Mouse (Mus musculus) hindbrain, embryonic 12.5 days (tissue): ENCODE data around the gene BC004004. TPM values are rescaled to one million over a fixed set of nuclear protein-coding genes. Genes with fewer than 3 reads are reported as not detected.
A peak's percentile ranks its signal among the peaks of the same experiment; 100 is the strongest.
"Not testable (repeated sequence)": the region's sequence is repeated elsewhere in the genome, so short reads cannot be mapped to it uniquely, and the experiment has no call there.

ENCODE experiments used
- ATAC-seq: fragments of 200-750 bp; cut with Nextera tagmentation; 2 replicates; pipeline ENCODE4 v1.8.0; 2017; ENCODE audit warnings: moderate TSS enrichment; ENCODE audit not compliant: low FRiP score
- H3K27ac ChIP-seq: fragments of 300-500 bp; sonication (generic); 2 replicates; pipeline ENCODE4 v1.5.1; 2016; ENCODE audit warnings: mild to moderate bottlenecking
- H3K27me3 ChIP-seq: fragments of 300-500 bp; sonication (generic); 2 replicates; pipeline ENCODE4 v1.6.1; 2016; ENCODE audit warnings: mild to moderate bottlenecking
- H3K36me3 ChIP-seq: fragments of 300-500 bp; sonication (generic); 2 replicates; pipeline ENCODE4 v1.6.1; 2016; ENCODE audit warnings: mild to moderate bottlenecking
- H3K4me1 ChIP-seq: fragments of 300-500 bp; sonication (generic); 2 replicates; pipeline ENCODE4 v1.6.1; 2016
- H3K4me2 ChIP-seq: fragments of 300-500 bp; sonication (generic); replicated peaks from 2 replicates; pipeline ENCODE4 v1.6.1; 2016; ENCODE audit warnings: mild to moderate bottlenecking
- H3K4me3 ChIP-seq: fragments of 300-500 bp; sonication (generic); 2 replicates; pipeline ENCODE4 v1.5.1; 2016; ENCODE audit warnings: mild to moderate bottlenecking
- H3K9ac ChIP-seq: fragments of 300-500 bp; sonication (generic); 2 replicates; pipeline ENCODE4 v1.6.1; 2016; ENCODE audit warnings: mild to moderate bottlenecking, moderate library complexity
- H3K9me3 ChIP-seq: fragments of 300-500 bp; sonication (generic); replicated peaks from 2 replicates; pipeline ENCODE4 v1.6.1; 2016; ENCODE audit warnings: mild to moderate bottlenecking
- WGBS: fragments of 180-500 bp; shearing (Covaris S2); methylation state at CpG from one replicate; pipeline ENCODE4 v1.1.7; 2016; 5-methylcytosine and 5-hydroxymethylcytosine counted together
- polyA plus RNA-seq: library from polyadenylated mRNA; unstranded; fragments of >200 nt; fragmentation: Nextera tagmentation; extraction: Ambion mirVana; gene quantifications from 2 replicates; pipeline ENCODE4 v1.2.1, GENCODE M21; 2016

BC004004 gene
- polyA plus RNA-seq, 1 experiment from 2014 or later = 72.5 TPM

GRCm38 (mm10) chr17:29303856-29304255 is 35.3 kb downstream of the BC004004 start:
- H3K9ac ChIP-seq = no peak overlapping the region
- H3K9me3 ChIP-seq = no peaks in the 10 kb centered on the region
- no peaks in the 10 kb centered on the region for H3K27me3 ChIP-seq
- H3K4me3 ChIP-seq = no peak overlapping the region
- no peak overlapping the region for H3K27ac ChIP-seq
- no peak overlapping the region for H3K4me2 ChIP-seq
- H3K36me3 ChIP-seq = peaks cover 32% of the 10 kb centered on the region
- 62% methylated on average over 3 of the region's 3 CpGs for WGBS
- peaks cover 21% of the 10 kb centered on the region for H3K4me1 ChIP-seq
- ATAC-seq = no peak

- Histone ChIP-seq H3K9ac (no peak overlapping the region), H3K4me1 (peaks cover 21% of the 10 kb centered on the region), H3K9me3 (no peaks in the 10 kb centered on the region), H3K4me3 (no peak overlapping the region), H3K27me3 (no peaks in the 10 kb centered on the region), H3K27ac (no peak overlapping the region), H3K4me2 (no peak overlapping the region; the same call in 1 of the 2 replicates), H3K36me3 (peaks cover 27% of the 10 kb centered on the region)
- no peak for ATAC-seq
- WGBS = 63% methylated on average over 13 of the region's 13 CpGs
Measured at GRCm38 (mm10) chr17:29304376-29305057, 35.9 kb downstream of the BC004004 start.

- WGBS = 18% methylated on average over 15 of the region's 15 CpGs
- Histone ChIP-seq H3K4me2 (no peak overlapping the region; the same call in 1 of the 2 replicates), H3K9ac (peak overlapping the region; percentile 23; the same call in 1 of the 2 replicates), H3K36me3 (peaks cover 20% of the 10 kb centered on the region), H3K27ac (no peak overlapping the region), H3K9me3 (no peaks in the 10 kb centered on the region), H3K27me3 (no peaks in the 10 kb centered on the region), H3K4me1 (peaks cover 21% of the 10 kb centered on the region), H3K4me3 (no peak overlapping the region)
- ATAC-seq = no peak
Measured at GRCm38 (mm10) chr17:29305058-29305806, 36.6 kb downstream of the BC004004 start.

GRCm38 (mm10) chr17:29305871-29306270 is 37.3 kb downstream of the BC004004 start:
- Histone ChIP-seq H3K36me3 (peaks cover 14% of the 10 kb centered on the region), H3K4me3 (no peak overlapping the region), H3K4me2 (no peak overlapping the region), H3K9ac (no peak overlapping the region), H3K27ac (no peak overlapping the region), H3K9me3 (no peaks in the 10 kb centered on the region), H3K27me3 (no peaks in the 10 kb centered on the region), H3K4me1 (peaks cover 21% of the 10 kb centered on the region)
- 50% methylated on average over 7 of the region's 7 CpGs for WGBS
- no peak for ATAC-seq

- 74% methylated on average over 21 of the region's 21 CpGs for WGBS
- H3K27me3 ChIP-seq = no peaks in the 10 kb centered on the region
- H3K36me3 ChIP-seq = no peaks in the 10 kb centered on the region
- peaks cover 9% of the 10 kb centered on the region for H3K4me1 ChIP-seq
- no peak overlapping the region for H3K4me2 ChIP-seq
- no peak overlapping the region for H3K4me3 ChIP-seq
- H3K9me3 ChIP-seq = no peaks in the 10 kb centered on the region
- H3K9ac ChIP-seq = no peak overlapping the region
- no peak for ATAC-seq
- no peak overlapping the region for H3K27ac ChIP-seq
Measured at GRCm38 (mm10) chr17:29310056-29310623, 41.6 kb downstream of the BC004004 start.

GRCm38 (mm10) chr17:29311602-29312001 is 43.0 kb downstream of the BC004004 start:
- no peak overlapping the region for H3K9ac ChIP-seq
- WGBS = 89% methylated on average over 8 of the region's 8 CpGs
- H3K4me1 ChIP-seq = 0 out of 2 replicates have a peak, but pooled peaks cover 7% of the 10 kb centered on the region
- no peaks in the 10 kb centered on the region for H3K9me3 ChIP-seq
- H3K27ac ChIP-seq = no peak overlapping the region
- no peak overlapping the region for H3K4me3 ChIP-seq
- H3K4me2 ChIP-seq = no peak overlapping the region
- no peak for ATAC-seq
- H3K27me3 ChIP-seq = no peaks in the 10 kb centered on the region
- no peaks in the 10 kb centered on the region for H3K36me3 ChIP-seq

- H3K27ac ChIP-seq = no peak overlapping the region
- no peak overlapping the region for H3K4me2 ChIP-seq
- no peak for ATAC-seq
- WGBS = 88% methylated on average over 2 of the region's 2 CpGs
- 0 out of 2 replicates have a peak, but pooled peaks cover 7% of the 10 kb centered on the region for H3K4me1 ChIP-seq
- H3K4me3 ChIP-seq = no peak overlapping the region
- no peaks in the 10 kb centered on the region for H3K36me3 ChIP-seq
- no peaks in the 10 kb centered on the region for H3K27me3 ChIP-seq
- no peaks in the 10 kb centered on the region for H3K9me3 ChIP-seq
- H3K9ac ChIP-seq = no peak overlapping the region
Measured at GRCm38 (mm10) chr17:29312082-29312481, 43.5 kb downstream of the BC004004 start.

GRCm38 (mm10) chr17:29313300-29313699 is 44.7 kb downstream of the BC004004 start:
- H3K9ac ChIP-seq = no peak overlapping the region
- 0 out of 2 replicates have a peak, but pooled peaks cover 7% of the 10 kb centered on the region for H3K4me1 ChIP-seq
- H3K4me2 ChIP-seq = no peak overlapping the region
- H3K4me3 ChIP-seq = no peak overlapping the region
- H3K36me3 ChIP-seq = no peaks in the 10 kb centered on the region
- no peaks in the 10 kb centered on the region for H3K27me3 ChIP-seq
- H3K27ac ChIP-seq = no peak overlapping the region
- H3K9me3 ChIP-seq = no peaks in the 10 kb centered on the region
- no peak for ATAC-seq

- 36% methylated on average over 9 of the region's 9 CpGs for WGBS
- H3K27ac ChIP-seq = no peak overlapping the region
- H3K36me3 ChIP-seq = no peaks in the 10 kb centered on the region
- peaks cover 15% of the 10 kb centered on the region for H3K4me1 ChIP-seq
- no peak overlapping the region for H3K9ac ChIP-seq
- H3K4me2 ChIP-seq = no peak overlapping the region
- peaks cover 20% of the 10 kb centered on the region for H3K27me3 ChIP-seq
- H3K4me3 ChIP-seq = no peak overlapping the region
- H3K9me3 ChIP-seq = no peaks in the 10 kb centered on the region
- no peak for ATAC-seq
Measured at GRCm38 (mm10) chr17:29315672-29316465, 47.3 kb downstream of the BC004004 start.

- Histone ChIP-seq H3K27ac (no peak overlapping the region), H3K9me3 (no peaks in the 10 kb centered on the region), H3K36me3 (no peaks in the 10 kb centered on the region), H3K27me3 (peaks cover 30% of the 10 kb centered on the region), H3K4me2 (no peak overlapping the region), H3K9ac (no peak overlapping the region), H3K4me3 (no peak overlapping the region), H3K4me1 (peaks cover 19% of the 10 kb centered on the region)
- WGBS = 71% methylated on average over 3 of the region's 3 CpGs
- no peak for ATAC-seq
Measured at GRCm38 (mm10) chr17:29316891-29317290, 48.3 kb downstream of the BC004004 start.

- WGBS = 86% methylated on average over 3 of the region's 3 CpGs
- not testable (repeated sequence) for H3K36me3 ChIP-seq, H3K9ac ChIP-seq, H3K27ac ChIP-seq, H3K4me3 ChIP-seq, ATAC-seq, H3K9me3 ChIP-seq, H3K4me2 ChIP-seq
- peaks cover 35% of the 10 kb centered on the region for H3K27me3 ChIP-seq
- peaks cover 24% of the 10 kb centered on the region for H3K4me1 ChIP-seq
Measured at GRCm38 (mm10) chr17:29317380-29317779, 48.8 kb downstream of the BC004004 start, which contains the start of gene Pi16. Gene Pi16, plus strand, starts transcription at chr17:29317680.
